Mouse (Mus musculus): ENCODE measurements around the gene Exoc8. TPM values are rescaled to one million over a fixed set of nuclear protein-coding genes. Genes with fewer than 3 reads are reported as not detected.

Exoc8 gene
- total RNA-seq (2023): 10.3 and 13.0 TPM in 2 replicates

DNA sequence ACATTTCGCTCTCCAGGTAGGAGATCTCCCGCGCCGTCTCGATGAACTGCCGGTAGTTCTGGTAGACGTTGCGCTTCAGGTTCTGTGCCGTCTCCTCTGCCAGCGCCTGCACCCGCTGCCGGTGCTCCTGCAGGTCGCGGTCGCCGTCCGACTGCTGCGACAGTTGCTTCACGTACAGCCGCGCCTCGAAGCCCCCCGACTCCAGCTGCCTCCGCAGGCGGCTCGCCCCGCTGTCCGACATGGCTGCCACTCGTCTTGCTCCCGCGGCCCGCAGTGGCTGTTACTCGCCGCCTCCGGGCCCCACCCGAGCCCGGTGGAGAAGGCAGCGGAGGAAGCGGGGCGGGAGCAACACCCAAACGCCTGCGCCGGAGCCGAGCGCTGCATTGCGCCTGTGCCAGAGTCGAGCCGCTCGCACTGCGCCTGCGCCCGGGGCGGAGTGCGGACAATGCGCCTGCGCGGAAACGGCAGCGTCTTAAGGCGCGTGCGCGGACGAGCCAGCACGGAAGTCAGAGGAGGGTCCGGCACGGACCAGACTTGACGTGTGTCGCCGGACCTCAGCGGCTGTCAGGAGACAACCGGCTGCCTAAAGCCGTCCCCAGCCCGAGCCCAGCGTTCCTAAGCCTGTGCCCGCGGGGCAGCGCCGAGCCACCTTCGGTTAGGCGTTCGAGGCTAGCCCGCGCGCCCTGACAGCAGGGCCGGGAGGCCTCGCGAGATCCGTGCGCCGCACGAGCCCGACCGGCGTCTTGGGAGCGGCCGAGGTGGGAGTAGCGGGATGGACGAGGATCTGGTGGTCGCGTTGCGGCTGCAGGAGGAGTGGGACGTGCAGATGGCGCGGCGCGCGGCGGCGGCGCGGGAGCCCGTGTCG, at the start of gene Exoc8, which contains the start of gene Sprtn:
Exoc8 (minus strand) TSS at position 320 of the 865 bp plus-strand sequence.
Sprtn (plus strand) TSS at position 501 of the 865 bp plus-strand sequence.

DNA sequence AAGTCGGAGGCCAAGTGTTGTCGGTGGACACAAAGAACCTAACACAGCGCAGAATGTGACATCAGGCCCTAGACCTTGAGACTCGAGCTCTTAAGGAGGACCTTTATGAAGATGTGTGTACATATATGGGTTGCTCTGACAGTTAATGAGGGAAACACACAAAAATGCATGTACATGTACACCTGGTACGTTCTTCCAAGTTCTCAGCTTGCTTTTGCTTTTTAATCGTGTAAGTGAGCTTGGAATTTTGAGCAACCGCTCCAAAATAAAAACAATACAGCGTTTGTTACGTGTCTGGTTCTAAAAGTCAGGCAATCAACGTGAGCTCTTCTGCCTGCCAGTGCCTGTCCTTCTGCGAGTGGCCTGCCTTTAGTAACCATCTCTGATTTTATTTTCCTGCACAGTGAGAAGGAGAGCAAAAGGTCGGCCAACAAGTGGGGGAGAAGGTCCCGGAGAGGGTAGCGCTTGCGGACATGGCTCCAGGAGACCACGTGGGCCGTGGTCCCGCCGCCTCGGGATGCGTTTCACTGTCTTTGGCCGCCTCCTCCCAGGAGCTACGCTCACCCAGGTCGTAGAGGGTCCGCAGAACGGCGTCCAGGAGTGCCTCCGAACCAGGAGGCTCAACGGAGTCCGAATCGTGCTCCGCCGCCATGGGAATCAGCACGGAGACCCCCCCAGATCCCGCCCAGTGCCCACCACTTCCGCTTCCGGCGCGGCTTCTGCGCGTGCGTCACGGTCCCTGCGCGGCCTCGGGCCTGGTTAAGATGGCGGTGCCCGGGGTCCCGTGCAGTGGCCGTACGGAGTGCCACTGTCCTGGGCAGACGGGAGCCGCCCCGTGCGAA, 35.0 kb downstream of the Exoc8 start, which contains the start of the genes Gnpat and 2810004N23Rik:
Gnpat (plus strand) TSS at position 713 of the 842 bp plus-strand sequence.
2810004N23Rik (minus strand) TSS at position 800 of the 842 bp plus-strand sequence.

Other genes starting within 250 kb of the Exoc8 start
- 2.9 and 3.8 TPM in 2 replicates for gene 2310022B05Rik, start 234.3 kb downstream of the Exoc8 start, total RNA-seq (2023)
- gene Ttc13, start 175.7 kb downstream of the Exoc8 start, total RNA-seq (2023): 38.5 and 39.1 TPM in 2 replicates
- 2.1 and 2.5 TPM in 2 replicates for gene Arv1, start 175.6 kb downstream of the Exoc8 start, total RNA-seq (2023)
- not detected in 2 replicates for gene Fam89a, start 145.9 kb downstream of the Exoc8 start, total RNA-seq (2023)
- gene Trim67, start 104.6 kb downstream of the Exoc8 start, total RNA-seq (2023): not detected in 2 replicates
- gene Gnpat, start 34.7 kb downstream of the Exoc8 start, total RNA-seq (2023): 25.6 and 27.7 TPM in 2 replicates
- 6.0 and 10.2 TPM in 2 replicates for gene 2810004N23Rik, start 34.6 kb downstream of the Exoc8 start, total RNA-seq (2023)
- 17.2 and 19.7 TPM in 2 replicates for gene Sprtn, start 181 bp upstream of the Exoc8 start, total RNA-seq (2023)
- 15.7 and 24.5 TPM in 2 replicates for gene Egln1, start 51.6 kb upstream of the Exoc8 start, total RNA-seq (2023)
- 10.9 and 14.5 TPM in 2 replicates for gene Tsnax, start 115.3 kb upstream of the Exoc8 start, total RNA-seq (2023)
- 5.3 and 6.0 TPM in 2 replicates for gene Disc1, start 156.5 kb upstream of the Exoc8 start, total RNA-seq (2023)